Mouse (Mus musculus): ENCODE data around the gene Ifnl2. TPM values are rescaled to one million over a fixed set of nuclear protein-coding genes. Genes with fewer than 3 reads are reported as not detected.

The Ifnl2 gene
- polyA plus RNA-seq, 1 experiment from 2014 or later: not detected

Other genes starting within 250 kb of the Ifnl2 start
- gene Eid2, start 242.6 kb downstream of the Ifnl2 start, polyA plus RNA-seq (2015; fragmentation: Nextera tagmentation; extraction: Ambion mirVana): 7.0 and 13.5 TPM in 2 replicates
- gene Eid2b, start 232.7 kb downstream of the Ifnl2 start, polyA plus RNA-seq (2015; fragmentation: Nextera tagmentation; extraction: Ambion mirVana): 37.2 and 38.2 TPM in 2 replicates
- gene Selenov, start 219.3 kb downstream of the Ifnl2 start, polyA plus RNA-seq (2015; fragmentation: Nextera tagmentation; extraction: Ambion mirVana): 0.50 and 0.69 TPM in 2 replicates
- 31.1 and 31.6 TPM in 2 replicates for gene Dll3, start 208.2 kb downstream of the Ifnl2 start, polyA plus RNA-seq (2015; fragmentation: Nextera tagmentation; extraction: Ambion mirVana)
- 125 and 131 TPM in 2 replicates for gene Timm50, start 198.4 kb downstream of the Ifnl2 start, polyA plus RNA-seq (2015; fragmentation: Nextera tagmentation; extraction: Ambion mirVana)
- gene Supt5, start 171.7 kb downstream of the Ifnl2 start, polyA plus RNA-seq (2015; fragmentation: Nextera tagmentation; extraction: Ambion mirVana): 92.1 and 94.1 TPM in 2 replicates
- gene Rps16, start 159.8 kb downstream of the Ifnl2 start, polyA plus RNA-seq (2015; fragmentation: Nextera tagmentation; extraction: Ambion mirVana): 533 and 537 TPM in 2 replicates
- gene Plekhg2, start 137.9 kb downstream of the Ifnl2 start, polyA plus RNA-seq (2015; fragmentation: Nextera tagmentation; extraction: Ambion mirVana): 33.8 and 35.8 TPM in 2 replicates
- 4.9 and 6.5 TPM in 2 replicates for gene Zfp36, start 130.2 kb downstream of the Ifnl2 start, polyA plus RNA-seq (2015; fragmentation: Nextera tagmentation; extraction: Ambion mirVana)
- gene Med29, start 117.7 kb downstream of the Ifnl2 start, polyA plus RNA-seq (2015; fragmentation: Nextera tagmentation; extraction: Ambion mirVana): 35.7 and 45.4 TPM in 2 replicates
- 99.8 and 103 TPM in 2 replicates for gene Paf1, start 117.5 kb downstream of the Ifnl2 start, polyA plus RNA-seq (2015; fragmentation: Nextera tagmentation; extraction: Ambion mirVana)
- 5.3 and 6.0 TPM in 2 replicates for gene Gmfg, start 73.0 kb downstream of the Ifnl2 start, polyA plus RNA-seq (2015; fragmentation: Nextera tagmentation; extraction: Ambion mirVana)
- gene Lrfn1, start 58.5 kb downstream of the Ifnl2 start, polyA plus RNA-seq (2015; fragmentation: Nextera tagmentation; extraction: Ambion mirVana): 14.1 and 15.2 TPM in 2 replicates
- not detected in 2 replicates for gene Ifnl3, start 12.4 kb upstream of the Ifnl2 start, polyA plus RNA-seq (2015; fragmentation: Nextera tagmentation; extraction: Ambion mirVana)
- not detected in 2 replicates for gene Sycn, start 30.4 kb upstream of the Ifnl2 start, polyA plus RNA-seq (2015; fragmentation: Nextera tagmentation; extraction: Ambion mirVana)
- not detected in 2 replicates for gene Nccrp1, start 36.8 kb upstream of the Ifnl2 start, polyA plus RNA-seq (2015; fragmentation: Nextera tagmentation; extraction: Ambion mirVana)
- gene Samd4b, start 87.7 kb upstream of the Ifnl2 start, polyA plus RNA-seq (2015; fragmentation: Nextera tagmentation; extraction: Ambion mirVana): 25.6 and 26.9 TPM in 2 replicates
- gene Pak4, start 87.7 kb upstream of the Ifnl2 start, polyA plus RNA-seq (2015; fragmentation: Nextera tagmentation; extraction: Ambion mirVana): 20.1 and 20.2 TPM in 2 replicates
- gene Acp7, start 120.9 kb upstream of the Ifnl2 start, polyA plus RNA-seq (2015; fragmentation: Nextera tagmentation; extraction: Ambion mirVana): not detected in 2 replicates
- 4.8 and 6.5 TPM in 2 replicates for gene Fbxo27, start 182.4 kb upstream of the Ifnl2 start, polyA plus RNA-seq (2015; fragmentation: Nextera tagmentation; extraction: Ambion mirVana)
- gene Fbxo17, start 206.3 kb upstream of the Ifnl2 start, polyA plus RNA-seq (2015; fragmentation: Nextera tagmentation; extraction: Ambion mirVana): 6.3 and 7.1 TPM in 2 replicates
- gene Mrps12, start 231.4 kb upstream of the Ifnl2 start, polyA plus RNA-seq (2015; fragmentation: Nextera tagmentation; extraction: Ambion mirVana): 115 and 122 TPM in 2 replicates
- 23.0 and 24.6 TPM in 2 replicates for gene Sars2, start 231.5 kb upstream of the Ifnl2 start, polyA plus RNA-seq (2015; fragmentation: Nextera tagmentation; extraction: Ambion mirVana)
- 7.3 and 8.7 TPM in 2 replicates for gene Ccer2, start 245.7 kb upstream of the Ifnl2 start, polyA plus RNA-seq (2015; fragmentation: Nextera tagmentation; extraction: Ambion mirVana)